Mouse (Mus musculus) lung, adult 2 months (tissue): Measurements from ENCODE around the gene Fut8.

Experiments
- CTCF ChIP-seq: fragments of 200-500 bp; IDR thresholded peaks from 2 replicates; pipeline ENCODE4 v1.5.1; 2011; ENCODE audit warnings: mild to moderate bottlenecking, low read length, control low read depth; ENCODE audit not compliant: insufficient read depth
- POLR2A ChIP-seq: fragments of 200-500 bp; IDR thresholded peaks from 2 replicates; pipeline ENCODE4 v1.6.1; 2011; ENCODE audit warnings: low read depth, mild to moderate bottlenecking, control low read depth, low read length, borderline replicate concordance; ENCODE audit errors: extremely low read depth

DNA sequence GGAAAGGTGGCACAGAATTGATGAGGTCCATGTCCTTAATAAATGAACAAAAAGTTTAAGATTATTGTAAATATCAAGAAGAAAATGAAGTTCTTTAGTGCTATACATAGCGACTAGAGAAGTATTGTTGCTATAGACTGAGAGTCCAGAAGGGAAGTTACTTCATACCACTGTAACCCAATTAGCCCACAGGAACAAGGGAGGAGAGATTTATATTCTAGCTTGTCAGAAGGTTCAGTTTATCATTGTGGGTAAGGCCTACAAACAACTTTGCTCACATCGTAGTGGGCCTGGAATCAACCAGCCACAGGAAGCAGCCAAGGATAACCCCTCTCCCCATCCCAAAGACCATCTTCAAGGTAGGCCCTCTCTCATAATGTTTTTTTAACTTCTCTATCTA lies 29.9 kb upstream of the Fut8 start:
- TF ChIP-seq CTCF = no peak
- no peak for TF ChIP-seq POLR2A
